Mouse (Mus musculus): ENCODE measurements around the gene Gigyf2.

DNA sequence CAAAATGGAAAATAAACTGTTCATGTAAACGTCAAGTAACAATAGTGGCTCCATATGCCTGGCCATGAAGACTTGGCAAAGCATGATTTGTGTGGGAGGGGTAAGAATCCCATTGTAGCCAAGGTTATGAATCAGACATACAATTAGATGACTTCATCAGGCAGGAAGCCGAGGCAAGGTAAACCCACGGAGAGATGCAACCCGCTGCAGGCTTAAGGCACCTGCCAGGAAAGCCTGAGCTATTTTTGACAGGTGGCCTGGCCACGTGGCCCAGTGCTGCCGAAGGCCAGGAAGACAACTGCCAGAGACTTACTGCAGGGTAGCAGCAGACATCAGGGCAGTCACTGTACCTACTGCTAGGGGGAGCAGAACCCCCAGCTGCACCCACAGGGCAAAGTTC is 159.6 kb downstream of the Gigyf2 start:
- TF ChIP-seq KAT2A (conservative IDR thresholded peaks at IDR 0.05; ENCODE audit: low read depth, low read length) (no peak), CHD2 (IDR thresholded peaks at IDR 0.05; ENCODE audit: low read length) (no peak), MXI1 (IDR thresholded peaks at IDR 0.05; ENCODE audit: low read depth, low read length) (no peak), EP300 (IDR thresholded peaks at IDR 0.05; ENCODE audit: low read depth in 1 of 2, low read length in 2 of 2) (no peak), CTCF (IDR thresholded peaks at IDR 0.05 in 2 of 3, conservative IDR thresholded peaks at IDR 0.05 in 1 of 3; ENCODE audit: control insufficient read depth in 1 of 3, insufficient read depth in 1 of 3, low read depth in 2 of 3, low read length in 3 of 3, poor library complexity in 1 of 3, severe bottlenecking in 1 of 3) (no peak), POLR2A (IDR thresholded peaks at IDR 0.05; ENCODE audit: control insufficient read depth in 1 of 2, insufficient read depth in 1 of 2, low read depth in 1 of 2, low read length in 2 of 2, poor library complexity in 1 of 2) (no peak)

Measured in MEL (cell line).